12 mouse cellular contexts compared by ENCODE assay signal in genomic region chrX:20548880-20549440, GRCm38 (mm10). TPM values are rescaled to one million over a fixed set of nuclear protein-coding genes. Genes with fewer than 3 reads are reported as not detected.
DNase-seq lines count a peak whose midpoint lies in the region; ATAC-seq lines count a peak whose summit lies in the region.
"Had no signal": no experiment of that assay in that cellular context is flagged by ENCODE, and none has a peak within 500 bp of the region (broad histone marks: within the 10 kb centered on the region; RNA-seq: fewer than 3 reads in every experiment).

No protein-coding gene starts in this region.

- H3K4me2 ChIP-seq in hindbrain, embryonic 11.5 days (replicated peaks; ENCODE audit: low read depth, low read length): no peak overlapping the region
- peak overlapping the region; percentile 56; the same call in 1 of the 2 replicates for H3K4me2 ChIP-seq in forebrain, embryonic 14.5 days (ENCODE audit: low read length)
- peak overlapping the region; percentile 53 for H3K4me2 ChIP-seq in intestine, embryonic 14.5 days (ENCODE audit: low read length)
- peak overlapping the region; percentile 10; the same call in 1 of the 2 replicates for H3K4me2 ChIP-seq in liver, embryonic 15.5 days

- H3K4me3 ChIP-seq in hindbrain, embryonic 10.5 days: peak overlapping the region; percentile 49; the same call in 1 of the 2 replicates
- H3K4me3 ChIP-seq in hindbrain, embryonic 11.5 days (ENCODE audit: low read depth, low read length): no peak overlapping the region
- H3K4me3 ChIP-seq in forebrain, embryonic 14.5 days (ENCODE audit: low read depth, low read length): no peak overlapping the region
- H3K4me3 ChIP-seq in intestine, embryonic 14.5 days (ENCODE audit: low read depth, low read length): no peak overlapping the region
- no peak overlapping the region for H3K4me3 ChIP-seq in liver, embryonic 15.5 days (replicated peaks)

- no peak for ATAC-seq in hindbrain, embryonic 11.5 days (ENCODE audit: low FRiP score)
- no peak for ATAC-seq in forebrain, embryonic 14.5 days
- ATAC-seq in intestine, embryonic 14.5 days (replicated peaks; ENCODE audit: low FRiP score, low TSS enrichment, low read depth): no peak
- no peak for ATAC-seq in liver, embryonic 15.5 days (ENCODE audit: insufficient read depth)

- 35% methylated on average over 1 of the region's 1 CpGs for WGBS in hindbrain, embryonic 10.5 days
- 57% methylated on average over 1 of the region's 1 CpGs for WGBS in hindbrain, embryonic 11.5 days
- WGBS in forebrain, embryonic 14.5 days: 45% methylated on average over 1 of the region's 1 CpGs
- 33% methylated on average over 1 of the region's 1 CpGs for WGBS in intestine, embryonic 14.5 days
- WGBS in liver, embryonic 15.5 days (ENCODE audit: insufficient replicate concordance): 46% methylated on average over 1 of the region's 1 CpGs

- no peaks in the 10 kb centered on the region for H3K27me3 ChIP-seq in hindbrain, embryonic 10.5 days (ENCODE audit: insufficient read depth, poor library complexity, severe bottlenecking)
- H3K27me3 ChIP-seq in hindbrain, embryonic 11.5 days (ENCODE audit: control insufficient read depth, insufficient read depth, low read length): no peaks in the 10 kb centered on the region
- H3K27me3 ChIP-seq in forebrain, embryonic 14.5 days (replicated peaks; ENCODE audit: control insufficient read depth, insufficient read depth, low read length): no peaks in the 10 kb centered on the region
- H3K27me3 ChIP-seq in intestine, embryonic 14.5 days (replicated peaks; ENCODE audit: control insufficient read depth, insufficient read depth, low read length): no peaks in the 10 kb centered on the region
- H3K27me3 ChIP-seq in liver, embryonic 15.5 days: no peaks in the 10 kb centered on the region
- H3K27me3 ChIP-seq: embryonic facial prominence, embryonic 12.5 days had no signal

- H3K36me3 ChIP-seq in hindbrain, embryonic 10.5 days: no peaks in the 10 kb centered on the region
- H3K36me3 ChIP-seq in hindbrain, embryonic 11.5 days (ENCODE audit: control insufficient read depth, insufficient read depth, low read length): no peaks in the 10 kb centered on the region
- H3K36me3 ChIP-seq in forebrain, embryonic 14.5 days (ENCODE audit: control insufficient read depth, insufficient read depth, low read length): no peaks in the 10 kb centered on the region
- no peaks in the 10 kb centered on the region for H3K36me3 ChIP-seq in intestine, embryonic 14.5 days (ENCODE audit: control insufficient read depth, insufficient read depth, low read length)
- H3K36me3 ChIP-seq in liver, embryonic 15.5 days (replicated peaks): no peaks in the 10 kb centered on the region
- H3K36me3 ChIP-seq: embryonic facial prominence, embryonic 12.5 days had no signal

- H3K9ac ChIP-seq in hindbrain, embryonic 11.5 days (ENCODE audit: low read depth, low read length): no peak overlapping the region
- no peak overlapping the region for H3K9ac ChIP-seq in forebrain, embryonic 14.5 days (ENCODE audit: low read length)
- no peak overlapping the region for H3K9ac ChIP-seq in intestine, embryonic 14.5 days (ENCODE audit: low read length)
- H3K9ac ChIP-seq in liver, embryonic 15.5 days: no peak overlapping the region

- DNase-seq in hindbrain, embryonic 10.5 days (ENCODE audit: low spot score): no peak
- no peak for DNase-seq in hindbrain, embryonic 11.5 days (ENCODE audit: low spot score)
- DNase-seq in forebrain, embryonic 14.5 days (ENCODE audit: low spot score): no peak
- DNase-seq in intestine, embryonic 14.5 days (ENCODE audit: low spot score): no peak
- DNase-seq in spleen, adult 18-20 months: no peak
- DNase-seq in right cerebral cortex, adult 18-20 months: no peak
- no peak for DNase-seq in T-cell, adult 2 months (ENCODE audit: low spot score)
- DNase-seq: gastrocnemius, postnatal 25 days; right cerebral cortex, postnatal 25 days; thymus, postnatal 25 days had no signal

- H3K9me3 ChIP-seq in hindbrain, embryonic 10.5 days: no peaks in the 10 kb centered on the region
- no peaks in the 10 kb centered on the region for H3K9me3 ChIP-seq in hindbrain, embryonic 11.5 days (ENCODE audit: control insufficient read depth, low read length)
- H3K9me3 ChIP-seq in forebrain, embryonic 14.5 days (replicated peaks; ENCODE audit: control insufficient read depth, low read length): no peaks in the 10 kb centered on the region
- H3K9me3 ChIP-seq in intestine, embryonic 14.5 days (ENCODE audit: control insufficient read depth, low read length): no peaks in the 10 kb centered on the region
- H3K9me3 ChIP-seq in liver, embryonic 15.5 days (replicated peaks): no peaks in the 10 kb centered on the region
- H3K9me3 ChIP-seq: embryonic facial prominence, embryonic 12.5 days had no signal

- 0 out of 2 replicates have a peak, but pooled peaks cover 3% of the 10 kb centered on the region for H3K4me1 ChIP-seq in hindbrain, embryonic 10.5 days (replicated peaks)
- H3K4me1 ChIP-seq in hindbrain, embryonic 11.5 days (replicated peaks; ENCODE audit: control insufficient read depth, insufficient read depth, low read length): no peaks in the 10 kb centered on the region
- H3K4me1 ChIP-seq in forebrain, embryonic 14.5 days (ENCODE audit: control insufficient read depth, insufficient read depth, low read length): no peaks in the 10 kb centered on the region
- no peaks in the 10 kb centered on the region for H3K4me1 ChIP-seq in intestine, embryonic 14.5 days (replicated peaks; ENCODE audit: control insufficient read depth, insufficient read depth, low read length)
- no peaks in the 10 kb centered on the region for H3K4me1 ChIP-seq in liver, embryonic 15.5 days (replicated peaks)
- H3K4me1 ChIP-seq: embryonic facial prominence, embryonic 12.5 days had no signal

- no peak overlapping the region for H3K27ac ChIP-seq in hindbrain, embryonic 10.5 days
- H3K27ac ChIP-seq in hindbrain, embryonic 11.5 days (ENCODE audit: low read depth, low read length): no peak overlapping the region
- H3K27ac ChIP-seq in forebrain, embryonic 14.5 days (ENCODE audit: low read depth, low read length): no peak overlapping the region
- H3K27ac ChIP-seq in intestine, embryonic 14.5 days (ENCODE audit: low read depth): no peak overlapping the region
- H3K27ac ChIP-seq in liver, embryonic 15.5 days (replicated peaks): no peak overlapping the region
- H3K27ac ChIP-seq: embryonic facial prominence, embryonic 12.5 days had no signal

RNA-seq across cellular contexts. Expression of gene Rgn, which starts 0.6 kb away (rescaled TPM):
- 0.09 TPM in 1 of 2 replicates, not detected in the other for polyA plus RNA-seq in hindbrain, embryonic 10.5 days (2016; fragmentation: Nextera tagmentation; extraction: Ambion mirVana)
- 0.20 TPM in 1 of 2 replicates, not detected in the other for polyA plus RNA-seq in hindbrain, embryonic 11.5 days (2014; fragmentation: Nextera tagmentation; extraction: Ambion mirVana)
- 0.34 and 0.40 TPM in 2 replicates for polyA plus RNA-seq in forebrain, embryonic 14.5 days (2014; fragmentation: Nextera tagmentation; extraction: Ambion mirVana)
- polyA plus RNA-seq in intestine, embryonic 14.5 days (2014; fragmentation: Nextera tagmentation; extraction: Ambion mirVana): 9.5 and 10.9 TPM in 2 replicates
- polyA plus RNA-seq in liver, embryonic 15.5 days (2015; fragmentation: Nextera tagmentation; extraction: Ambion mirVana): 183 and 191 TPM in 2 replicates

Comparison
In these comparisons a context has a peak if more than half of its experiments do, and no peak if none do; other contexts are left out.
1. RNA of gene Rgn, which starts 0.6 kb away (polyA plus RNA-seq): 183 to 191 TPM in liver, embryonic 15.5 days; 9.5 to 10.9 TPM in intestine, embryonic 14.5 days, 0.34 to 0.40 TPM in forebrain, embryonic 14.5 days, 0.20 TPM in hindbrain, embryonic 11.5 days and 0.09 TPM in hindbrain, embryonic 10.5 days; every median in the first group is over 10 times any median in the second.